Mouse (Mus musculus) cerebellum, postnatal 36 days (tissue): ENCODE measurements around the gene Gm3411.
A peak's percentile ranks its signal among the peaks of the same experiment; 100 is the strongest.
"Not testable (repeated sequence)": the region's sequence is repeated elsewhere in the genome, so short reads cannot be mapped to it uniquely, and the experiment has no call there.

Experiments
- DNase-seq, 2 experiments: peaks; one replicate each; pipeline ENCODE4 v3.0.0; 2021 to 2022; ENCODE audit warnings: mixed read lengths in 2 of 2

Gene Gm3411

DNA sequence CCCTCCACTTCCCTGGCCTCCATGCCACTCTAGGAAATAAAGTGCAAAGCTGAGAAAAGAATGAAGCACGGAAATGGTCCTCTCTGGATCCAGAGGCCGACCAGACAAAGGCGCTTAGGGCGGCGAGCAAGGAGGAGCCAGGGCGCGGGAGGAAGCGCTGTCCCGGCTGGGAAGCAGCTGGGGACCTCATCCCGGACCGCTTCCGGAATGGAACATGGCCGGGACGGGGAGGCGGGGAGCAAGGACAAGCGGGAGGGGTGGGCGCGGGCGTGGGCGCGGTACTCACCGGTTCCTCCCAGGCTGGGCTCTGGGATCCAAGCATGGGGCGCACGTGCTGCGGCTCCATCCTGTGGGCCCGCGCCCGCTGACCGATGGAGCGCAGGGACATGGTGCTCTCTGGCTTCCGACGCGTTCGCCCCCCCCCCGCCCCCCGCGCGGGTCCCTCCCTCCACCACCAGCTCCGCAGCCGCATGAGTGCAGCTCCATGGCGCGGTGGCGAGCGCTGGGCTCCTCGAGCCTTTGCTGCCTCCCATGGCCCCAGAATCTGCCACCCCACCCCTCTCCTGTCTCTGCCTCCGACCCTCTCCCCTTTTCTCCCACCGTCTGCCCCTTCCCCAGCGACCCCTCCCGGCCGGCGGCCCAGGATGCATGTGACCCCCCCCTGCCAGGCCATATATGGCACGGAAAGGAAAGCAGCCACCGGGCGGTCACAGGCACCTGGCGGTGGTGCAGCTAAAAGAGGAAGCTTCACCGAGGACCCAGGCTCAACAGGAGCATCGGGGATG, at the start of gene Gm3411:
Gm3411 (minus strand) TSS at position 320 of the 785 bp plus-strand sequence.
- peak; percentile 6 to 8 for DNase-seq

DNA sequence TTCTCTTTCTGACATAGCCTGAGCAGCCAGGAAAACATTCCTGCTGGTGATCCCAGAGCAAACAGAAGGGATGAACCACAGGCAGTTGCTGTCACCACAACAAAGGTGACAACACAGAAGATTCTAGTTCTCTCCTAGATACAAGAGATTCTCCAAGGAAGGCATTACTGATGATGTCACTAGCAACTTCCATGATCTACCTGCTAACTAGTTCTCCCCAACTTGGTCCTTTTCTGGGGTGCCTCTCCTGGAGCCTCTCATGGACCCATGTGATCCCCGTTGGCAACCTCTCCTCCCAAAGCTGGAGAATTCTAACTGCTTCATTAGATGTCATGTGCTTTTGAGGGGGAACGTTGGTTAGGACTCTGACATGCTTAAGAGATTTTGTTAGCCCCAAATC, 17.7 kb upstream of the Gm3411 start, which contains the start of gene Gm21103:
Gm21103 (minus strand) TSS at position 101 of the 400 bp plus-strand sequence.
- not testable (repeated sequence) for DNase-seq

DNA sequence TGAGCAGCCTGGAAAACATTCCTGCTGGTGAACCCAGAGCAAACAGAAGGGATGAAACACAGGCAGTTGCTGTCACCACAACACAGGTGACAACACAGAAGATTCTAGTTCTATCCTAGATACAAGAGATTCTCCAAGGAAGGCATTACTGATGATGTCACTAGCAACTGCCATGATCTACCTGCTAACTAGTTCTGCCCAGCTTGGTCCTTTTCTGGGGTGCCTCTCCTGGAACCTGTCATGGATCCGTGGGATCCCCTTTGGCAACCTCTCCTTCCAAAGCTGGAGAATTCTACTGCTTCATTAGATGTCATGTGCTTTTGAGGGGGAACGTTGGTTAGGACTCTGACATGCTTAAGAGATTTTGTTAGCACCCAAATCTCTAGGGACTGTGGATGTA, 67.9 kb downstream of the Gm3411 start, which contains the start of gene Gm21560:
Gm21560 (minus strand) TSS at position 101 of the 400 bp plus-strand sequence.
- DNase-seq: not testable (repeated sequence)
